Mouse (Mus musculus): Measurements from ENCODE around the gene Syn2.

DNA sequence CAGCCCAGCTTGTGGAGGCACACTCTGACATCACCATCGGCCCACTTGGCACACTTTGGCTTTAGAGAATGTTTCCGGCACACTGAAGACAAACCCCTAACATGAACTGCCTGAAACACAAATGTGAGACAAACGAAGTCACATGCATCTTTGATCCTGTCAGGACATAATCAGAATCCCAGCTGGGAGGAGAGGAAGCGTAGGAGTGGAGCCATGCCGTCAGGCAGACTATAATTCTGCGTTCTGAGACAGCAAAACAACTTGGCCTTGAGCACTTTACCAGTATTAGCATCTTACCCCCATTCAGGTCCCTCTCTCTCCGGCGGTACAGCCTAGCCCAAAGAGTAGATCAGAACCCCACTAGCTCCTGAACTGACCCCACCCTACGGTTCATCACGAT is 138.6 kb downstream of the Syn2 start:
- no peak for TF ChIP-seq CTCF (conservative IDR thresholded peaks at IDR 0.05; ENCODE audit: insufficient read depth, insufficient read length, low read depth, low read length)
- no peak for TF ChIP-seq POLR2A (IDR thresholded peaks at IDR 0.05; ENCODE audit: low read depth, low read length)
